Mouse (Mus musculus) left cerebral cortex, postnatal 25 days (tissue): ENCODE measurements around the gene Katna1. TPM values are rescaled to one million over a fixed set of nuclear protein-coding genes. Genes with fewer than 3 reads are reported as not detected.
"Not testable (repeated sequence)": the region's sequence is repeated elsewhere in the genome, so short reads cannot be mapped to it uniquely, and the experiment has no call there.

Experiments used
- DNase-seq, 2 experiments: peaks; one replicate each; pipeline ENCODE4 v3.0.0; 2022; ENCODE audit warnings: low spot score in 2 of 2, mixed read lengths in 1 of 2
- intact Hi-C: fragments of 180-260 bp; cut with DNase I; formaldehyde crosslinking; loops from one replicate; pipeline ENCODE4 v1.15.1; 2025
- total RNA-seq, 2 experiments: library from RNA; stranded (reverse); gene quantifications; 2 replicates each; pipeline ENCODE4 v1.2.3; 2021

Katna1 gene
- 10 to 100 TPM; 15.6 to 16.3 TPM for total RNA-seq

DNA sequence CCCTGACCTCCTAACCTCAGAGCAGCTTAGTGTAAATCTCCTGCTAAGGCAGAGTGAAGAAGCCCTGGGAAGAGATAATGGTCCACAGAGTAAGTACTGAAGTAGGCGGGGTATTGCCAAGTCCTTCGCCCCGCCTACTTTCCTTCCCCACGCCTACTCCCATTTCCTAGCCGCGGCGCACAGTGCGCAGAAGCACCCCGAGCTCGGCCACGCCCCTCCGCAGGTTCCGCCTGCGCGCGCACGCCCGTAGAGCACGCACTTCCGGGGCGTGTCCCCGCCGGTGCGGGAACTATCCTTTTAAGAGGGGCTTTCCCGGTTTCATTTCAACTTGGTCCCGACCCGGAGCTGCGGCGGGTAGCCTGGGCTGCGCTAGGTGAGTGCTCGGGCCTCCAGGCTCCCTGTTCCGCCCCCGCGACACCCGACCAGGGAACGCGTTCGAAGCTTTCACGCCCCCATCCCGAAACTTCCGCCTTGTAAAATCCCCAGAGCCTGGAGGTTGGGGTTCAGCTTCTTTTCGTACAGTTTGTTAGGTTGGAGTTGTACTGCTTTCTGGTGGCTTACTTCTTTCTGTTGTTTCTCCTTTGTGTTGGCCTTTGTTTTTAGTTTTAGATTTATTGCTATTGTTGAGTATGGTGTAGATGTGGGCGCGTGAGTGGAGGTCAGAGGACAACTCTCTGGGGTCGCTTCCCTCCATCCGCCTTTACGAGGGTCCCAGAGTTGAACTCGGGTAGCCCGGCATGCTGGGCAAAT, at the start of gene Katna1:
Gene Katna1, plus strand, starts transcription at position 250 of the 750 bp plus-strand sequence.
- intact Hi-C loops: no loop called here
- DNase-seq: peak; percentile 91 to 93

DNA sequence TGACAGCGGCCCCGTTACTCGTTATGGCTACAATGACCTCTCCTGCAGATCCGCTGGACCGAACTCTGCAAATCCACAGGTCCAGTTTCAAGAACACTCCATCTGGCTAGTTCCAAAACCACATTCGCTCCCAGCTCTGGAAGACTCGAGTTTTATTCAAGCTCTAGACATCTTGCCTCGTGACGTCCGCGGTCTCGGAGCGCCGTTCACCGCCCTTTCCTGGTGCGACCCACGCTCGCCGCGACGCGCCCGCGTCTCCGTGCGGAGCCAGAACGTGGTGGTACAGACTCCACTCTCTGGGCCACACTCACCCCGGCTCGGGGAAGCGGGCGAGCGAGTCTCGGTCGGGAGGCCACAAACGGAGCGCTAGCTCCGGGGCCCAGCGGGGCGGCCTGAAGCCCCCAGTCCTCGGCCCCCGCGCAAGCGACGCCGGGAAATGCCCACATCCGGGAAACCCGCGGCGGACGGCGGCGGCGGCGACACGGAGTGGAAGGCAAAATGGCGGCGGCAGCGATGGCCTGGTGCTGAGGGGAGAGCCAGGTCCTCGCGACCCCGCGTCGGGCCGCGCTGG, 45.0 kb upstream of the Katna1 start, which contains the start of the genes Pcmt1 and Lats1:
Gene Pcmt1, minus strand, starts transcription at position 406 of the 571 bp plus-strand sequence.
Gene Lats1, plus strand, starts transcription at position 484 of the 571 bp plus-strand sequence.
- intact Hi-C loops: loop anchor here (2.0 kb wide), 1 partner anchor 18 kb away; no protein-coding TSS in a partner anchor
- peak; percentile 87 to 90 for DNase-seq

DNA sequence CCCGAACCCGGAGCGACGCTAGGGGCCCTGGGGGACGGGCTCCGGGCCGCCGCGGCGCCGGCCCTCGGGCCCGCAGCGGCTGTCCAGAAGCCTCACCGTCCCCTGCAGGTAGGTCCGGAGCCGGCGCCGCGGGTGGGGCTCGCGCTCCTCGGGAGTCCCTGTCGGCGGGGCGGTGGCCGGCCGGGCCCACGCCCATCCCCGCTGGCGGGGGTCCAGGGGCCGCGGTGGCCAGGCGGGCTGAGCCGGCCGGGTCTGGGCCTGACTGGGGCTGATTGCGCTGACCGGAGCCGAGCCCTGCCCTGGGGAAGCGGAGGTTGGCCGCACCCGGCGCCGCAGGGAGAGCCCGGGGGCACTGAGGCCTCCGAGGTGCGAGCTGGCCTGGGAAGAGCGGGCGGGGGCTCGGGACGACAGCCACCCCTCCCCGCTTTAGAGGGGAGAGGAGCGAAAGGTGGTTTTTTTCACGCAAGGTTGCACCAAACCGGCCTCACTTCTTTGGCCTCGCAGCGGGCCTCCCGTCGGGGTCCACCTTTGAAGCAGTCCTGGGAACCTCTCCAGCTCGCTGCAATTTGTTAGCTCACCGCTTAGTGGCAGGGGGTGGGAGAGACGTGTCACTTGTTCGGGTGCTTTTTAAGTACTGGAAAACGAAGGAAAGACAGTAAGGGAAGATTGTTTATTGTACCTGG, 44.3 kb upstream of the Katna1 start:
- intact Hi-C loops: loop anchor here (2.0 kb wide), 1 partner anchor 19 kb away; no protein-coding TSS in a partner anchor
- DNase-seq: peak; percentile 49 to 50

DNA sequence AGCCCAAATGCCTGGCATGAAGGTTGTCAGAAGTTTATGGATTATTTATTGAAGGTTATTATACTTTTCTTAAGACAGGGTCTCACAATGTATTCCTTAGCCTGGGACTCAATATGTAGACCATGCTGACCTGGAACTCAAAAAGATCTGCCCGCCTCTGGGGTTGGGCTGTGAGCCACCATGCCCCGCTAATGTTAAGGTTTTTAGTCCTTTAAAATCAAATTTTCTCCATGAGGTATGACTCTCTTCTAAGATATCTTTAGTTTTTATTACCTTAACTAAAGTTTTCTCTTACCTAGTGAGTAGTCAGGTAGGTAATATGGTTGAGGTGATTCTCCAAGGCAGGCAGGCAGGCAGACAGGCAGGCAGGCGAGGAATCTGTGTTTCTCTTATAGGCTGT, 43.6 kb upstream of the Katna1 start:
- intact Hi-C loops: no loop called here
- no peak for DNase-seq

DNA sequence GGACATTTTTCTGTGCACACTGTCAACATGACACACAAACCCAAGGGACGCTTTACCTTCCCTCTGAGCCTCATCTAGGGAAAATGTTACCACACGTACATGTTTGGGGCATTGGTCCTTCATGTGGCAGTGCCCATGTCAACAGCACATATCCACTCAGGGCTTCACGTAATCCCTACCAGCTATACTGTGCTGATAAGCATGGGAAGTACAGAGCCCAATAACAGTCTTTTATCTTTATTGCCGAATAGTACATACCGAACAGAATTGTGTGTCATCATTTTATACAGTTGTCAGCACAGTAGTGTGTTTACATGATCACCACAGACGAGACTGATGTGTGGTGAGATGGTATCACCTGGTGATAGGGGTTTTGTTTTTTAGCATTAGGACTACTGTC, 38.9 kb upstream of the Katna1 start:
- intact Hi-C loops: no loop called here
- DNase-seq: no peak

DNA sequence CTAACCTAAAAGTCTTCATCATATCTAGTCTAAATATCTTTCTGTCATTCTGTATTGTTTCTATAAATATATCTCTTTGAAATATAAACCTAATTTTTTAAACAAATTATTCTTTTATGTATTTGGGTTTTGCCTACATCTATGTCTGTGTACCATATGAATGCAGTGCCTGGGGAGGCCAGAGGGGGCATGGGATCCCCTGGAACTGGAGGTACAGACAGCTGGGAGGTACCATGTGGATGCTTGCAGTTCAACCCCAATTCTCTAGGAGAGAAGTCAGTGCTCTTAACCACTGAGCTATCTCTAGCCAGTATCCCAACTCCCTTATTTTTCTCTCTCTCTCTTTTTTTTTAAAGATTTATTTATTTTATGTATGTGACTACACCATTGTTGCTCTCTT, 30.5 kb upstream of the Katna1 start:
- intact Hi-C loops: no loop called here
- DNase-seq: no peak

DNA sequence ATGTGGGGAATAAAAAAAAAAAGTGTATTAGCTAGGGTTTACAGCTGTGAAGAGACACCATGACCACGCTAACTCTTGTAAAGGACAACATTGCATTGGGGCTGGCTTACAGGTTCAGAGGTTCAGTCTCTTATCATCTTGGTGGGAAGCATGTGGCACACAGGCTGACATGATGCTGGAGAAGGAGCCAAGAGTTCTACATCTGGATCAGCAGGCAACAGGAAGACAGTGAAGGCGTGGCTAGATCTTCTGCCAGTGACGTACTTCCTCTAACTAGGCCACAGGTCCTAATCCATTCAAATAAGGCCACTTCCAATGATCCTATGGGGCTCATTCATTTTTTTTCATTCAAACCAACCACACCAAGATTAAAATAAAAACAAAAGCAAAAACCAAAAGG, 25.7 kb upstream of the Katna1 start:
- intact Hi-C loops: no loop called here
- no peak for DNase-seq

DNA sequence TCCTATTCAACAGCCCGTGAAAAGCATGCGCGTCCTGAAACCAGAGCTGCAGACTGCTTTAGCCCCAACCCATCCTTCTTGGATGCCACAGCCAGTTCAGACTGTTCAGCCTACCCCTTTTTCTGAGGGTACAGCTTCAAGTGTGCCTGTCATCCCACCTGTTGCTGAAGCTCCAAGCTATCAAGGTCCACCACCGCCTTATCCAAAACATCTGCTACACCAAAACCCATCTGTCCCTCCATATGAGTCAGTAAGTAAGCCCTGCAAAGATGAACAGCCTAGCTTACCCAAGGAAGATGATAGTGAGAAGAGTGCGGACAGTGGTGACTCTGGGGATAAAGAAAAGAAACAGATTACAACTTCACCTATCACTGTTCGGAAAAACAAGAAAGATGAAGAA, 23.2 kb upstream of the Katna1 start:
- DNase-seq: peak; percentile 17 to 34
- intact Hi-C loops: no loop called here

DNA sequence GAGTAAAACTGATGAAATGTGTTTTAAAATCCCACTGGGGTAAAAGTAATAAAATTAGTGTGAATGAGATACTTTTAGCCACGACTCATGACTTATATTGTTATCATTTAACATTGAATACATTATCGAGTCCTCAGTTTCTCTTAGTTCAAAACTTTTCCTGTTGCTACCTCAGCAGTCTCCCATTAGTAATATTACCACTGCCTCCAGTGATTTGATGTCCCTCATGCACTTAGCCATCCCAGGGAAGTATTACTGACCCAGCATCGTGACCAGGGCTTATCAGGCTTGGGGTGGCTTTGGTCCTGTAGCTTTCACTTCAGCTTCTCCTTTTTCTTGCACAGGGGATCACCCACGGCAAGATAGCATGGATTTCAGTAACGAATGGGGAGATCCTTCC, 15.7 kb upstream of the Katna1 start:
- intact Hi-C loops: no loop called here
- DNase-seq: no peak

DNA sequence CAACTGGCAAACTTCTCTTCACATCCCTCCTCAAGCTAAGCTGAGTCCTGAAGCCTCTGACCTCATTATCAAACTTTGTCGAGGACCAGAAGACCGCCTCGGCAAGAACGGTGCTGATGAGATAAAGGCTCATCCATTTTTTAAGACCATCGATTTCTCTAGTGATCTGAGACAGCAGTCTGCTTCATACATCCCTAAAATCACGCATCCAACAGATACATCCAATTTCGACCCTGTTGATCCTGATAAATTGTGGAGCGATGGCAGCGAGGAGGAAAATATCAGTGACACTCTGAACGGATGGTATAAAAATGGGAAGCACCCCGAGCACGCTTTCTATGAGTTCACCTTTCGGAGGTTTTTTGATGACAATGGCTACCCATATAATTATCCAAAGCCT, 13.3 kb upstream of the Katna1 start:
- DNase-seq: no peak
- intact Hi-C loops: no loop called here

DNA sequence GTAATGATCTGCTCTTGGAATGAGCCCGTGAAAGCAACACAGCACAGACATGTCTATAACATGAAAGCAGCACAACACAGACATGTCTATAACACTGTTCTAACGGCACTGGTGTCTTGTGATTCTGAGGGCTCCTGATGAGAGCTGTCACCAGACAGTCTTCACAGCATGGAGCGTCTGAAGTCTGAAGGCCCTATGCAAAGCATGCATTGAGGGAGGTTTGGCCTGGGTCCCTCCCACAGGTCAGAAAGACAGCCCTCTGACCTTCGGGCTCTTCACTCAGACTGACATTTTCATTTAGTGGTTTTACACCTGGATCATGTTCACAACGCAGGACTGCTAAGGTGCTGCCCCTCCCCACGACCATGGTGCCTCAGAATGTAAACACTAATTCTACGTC, 10.7 kb upstream of the Katna1 start:
- intact Hi-C loops: no loop called here
- DNase-seq: no peak

DNA sequence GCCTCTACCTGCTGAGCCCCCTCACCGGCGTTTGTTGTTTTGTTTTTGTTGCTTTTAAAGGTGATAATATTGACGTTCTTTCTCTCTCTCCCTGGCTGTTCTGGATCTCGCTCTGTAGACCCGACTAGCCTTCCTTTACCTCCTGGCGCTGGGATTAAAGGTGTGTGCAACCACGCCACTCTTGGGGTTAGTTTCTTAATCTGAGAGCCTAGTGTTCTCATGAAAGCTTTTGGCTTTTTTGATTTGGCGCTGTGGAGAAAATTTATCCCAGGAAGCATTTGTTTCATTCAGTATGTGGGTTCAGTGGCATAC, 657 bp downstream of the Katna1 start:
- DNase-seq: no peak

DNA sequence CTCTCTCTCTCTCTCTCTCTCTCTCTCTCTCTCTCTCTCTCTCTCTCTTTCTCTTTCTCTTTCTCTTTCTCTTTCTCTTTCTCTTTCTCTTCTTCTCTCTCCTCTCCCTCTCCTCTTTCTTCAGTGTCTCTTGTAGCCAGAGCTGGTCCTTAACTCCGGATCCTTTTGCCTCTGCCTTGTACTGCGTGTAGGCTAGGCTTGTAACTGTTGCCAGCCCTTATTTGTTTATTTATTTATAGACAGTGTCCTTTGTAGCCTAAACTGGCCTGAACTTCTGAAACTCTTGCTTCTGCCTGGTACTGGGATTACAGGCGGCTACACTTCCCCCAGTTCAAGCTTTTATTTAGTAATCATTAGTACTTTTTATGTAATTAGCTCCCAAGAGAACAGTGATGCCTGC, 1.2 kb downstream of the Katna1 start:
- intact Hi-C loops: no loop called here
- no peak for DNase-seq

More for the DNA sequence above, 657 bp downstream of the Katna1 start:
- intact Hi-C loops: no loop called here

DNA sequence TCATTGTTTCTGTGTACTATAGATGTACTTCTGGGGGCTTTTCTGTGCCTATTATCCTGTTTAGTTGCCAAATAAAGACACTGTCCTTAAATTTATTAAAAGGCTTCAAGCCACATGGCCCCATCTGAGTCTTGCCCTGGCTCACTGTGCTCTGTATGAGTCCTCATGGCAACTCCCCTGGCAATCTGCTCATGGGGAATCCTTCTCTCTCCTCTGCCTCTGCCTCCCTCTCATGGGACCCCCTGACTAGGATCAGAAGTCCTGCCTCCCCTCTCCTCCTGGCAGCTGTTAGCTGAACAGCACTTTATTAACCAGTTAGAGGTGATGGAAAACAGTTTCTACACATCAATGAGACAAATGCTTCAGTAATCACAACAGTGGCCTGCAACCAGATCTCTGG, 5.8 kb downstream of the Katna1 start:
- no peak for DNase-seq
- intact Hi-C loops: no loop called here

DNA sequence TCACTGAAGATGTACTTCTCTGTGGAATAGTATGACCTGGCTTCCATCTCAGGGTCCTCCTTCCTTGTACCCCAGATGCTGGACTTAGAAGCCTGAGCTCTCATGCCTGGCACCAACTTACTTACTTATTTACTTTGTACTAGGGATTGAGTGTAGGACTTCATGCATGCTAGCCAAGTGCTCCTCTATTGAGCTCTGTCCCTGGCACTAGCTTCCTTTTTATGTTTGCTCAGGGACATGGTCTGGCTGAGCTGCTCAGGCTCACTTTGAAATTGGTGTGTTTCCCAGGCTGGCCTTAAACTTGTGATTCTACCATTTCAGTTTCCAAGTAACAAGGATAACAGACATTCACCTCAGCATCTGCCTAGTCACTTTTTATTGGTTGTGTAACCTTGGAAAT, 11.3 kb downstream of the Katna1 start:
- no peak for DNase-seq
- intact Hi-C loops: no loop called here

DNA sequence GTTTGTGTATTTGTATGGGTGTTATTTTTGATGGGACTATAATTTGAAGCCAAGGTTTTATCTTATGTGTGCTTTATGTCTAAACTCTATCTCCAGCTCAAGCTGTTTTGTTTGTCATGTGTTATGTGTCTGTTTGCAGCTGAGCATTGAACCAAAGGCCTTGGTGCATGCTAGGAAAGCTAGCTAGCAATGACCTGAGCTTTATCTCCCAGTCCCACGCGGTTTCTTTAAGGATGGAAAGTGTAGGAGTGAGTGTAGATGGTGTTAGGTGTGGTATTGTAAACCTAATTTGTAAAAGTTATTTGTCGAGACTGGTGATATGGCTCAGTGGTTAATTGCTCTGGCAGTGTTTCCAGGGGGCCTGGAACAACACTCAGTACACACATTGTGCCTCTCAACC, 12.1 kb downstream of the Katna1 start:
- intact Hi-C loops: no loop called here
- DNase-seq: no peak

DNA sequence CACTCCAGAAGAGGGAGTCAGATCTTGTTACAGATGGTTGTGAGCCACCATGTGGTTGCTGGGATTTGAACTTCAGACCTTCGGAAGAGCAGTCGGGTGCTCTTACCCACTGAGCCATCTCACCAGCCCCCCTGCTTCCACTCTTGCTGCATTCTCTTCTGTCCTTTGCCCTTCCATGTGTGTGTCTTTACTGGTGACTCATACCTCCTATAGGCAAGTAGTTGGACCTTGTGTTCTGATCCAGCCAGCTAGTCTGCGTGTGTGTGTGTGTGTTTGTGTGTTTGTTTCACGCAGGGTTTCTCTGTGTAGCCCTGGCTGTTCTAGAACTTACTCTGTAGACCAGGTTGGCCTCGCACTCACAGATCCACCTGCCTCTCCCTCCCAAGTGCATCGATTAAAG, 19.7 kb downstream of the Katna1 start:
- intact Hi-C loops, DNase-seq: not testable (repeated sequence)

DNA sequence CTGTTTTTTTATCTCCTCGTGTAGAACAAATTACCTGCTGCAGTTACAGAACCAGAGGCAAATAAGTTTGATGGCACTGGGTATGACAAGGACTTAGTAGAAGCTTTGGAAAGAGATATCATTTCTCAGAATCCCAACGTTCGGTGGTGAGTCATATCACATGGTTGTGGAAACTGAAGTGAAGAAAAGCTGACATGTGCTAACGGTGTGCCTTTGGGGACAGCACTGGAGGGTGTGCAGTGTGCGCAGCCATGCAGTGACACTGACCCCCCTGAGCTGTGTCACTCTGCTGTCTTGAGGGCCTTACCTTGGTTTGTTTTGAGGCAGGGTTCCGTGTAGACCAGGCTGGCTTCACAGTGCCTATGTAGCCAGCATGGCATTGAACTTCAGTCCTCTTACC, 23.0 kb downstream of the Katna1 start:
- intact Hi-C loops: no loop called here
- no peak for DNase-seq

DNA sequence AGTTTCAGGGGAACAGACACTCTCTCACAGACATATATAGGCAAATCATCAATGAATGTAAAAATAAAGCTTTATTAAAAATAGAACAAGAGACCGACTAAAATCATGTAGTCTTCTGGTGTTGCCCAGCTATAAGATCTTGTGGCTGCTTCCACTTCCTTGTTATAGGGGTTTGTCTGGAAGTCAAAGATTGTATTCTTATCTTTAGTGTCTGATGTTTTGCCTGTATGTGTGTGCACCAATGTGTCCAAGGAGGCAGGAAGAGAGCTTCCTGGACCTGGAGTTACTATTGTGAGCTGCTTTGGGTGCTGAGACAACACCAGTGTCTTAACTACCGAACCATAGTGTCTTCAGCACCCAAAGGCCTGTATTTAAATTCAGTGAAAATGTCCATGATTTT, 31.7 kb downstream of the Katna1 start:
- DNase-seq: no peak
- intact Hi-C loops: no loop called here

DNA sequence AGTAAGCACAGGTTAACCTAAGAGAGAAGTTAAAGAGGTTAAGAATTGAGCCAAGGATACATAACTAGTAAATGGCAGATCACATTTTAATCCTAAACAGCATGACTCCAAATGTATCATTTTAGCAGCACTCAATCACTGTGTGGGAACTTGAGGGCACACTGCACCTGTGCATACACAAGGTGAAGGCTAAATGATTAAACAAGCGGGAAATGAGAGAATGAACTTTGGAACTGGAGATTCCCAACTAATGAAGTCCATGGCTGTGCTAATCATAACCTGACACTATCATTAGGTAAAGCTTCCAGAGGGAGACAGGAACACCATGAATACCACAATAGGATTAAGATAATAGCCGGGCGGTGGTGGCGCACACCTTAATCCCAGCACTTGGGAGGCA, 46.5 kb downstream of the Katna1 start:
- intact Hi-C loops: no loop called here

DNA sequence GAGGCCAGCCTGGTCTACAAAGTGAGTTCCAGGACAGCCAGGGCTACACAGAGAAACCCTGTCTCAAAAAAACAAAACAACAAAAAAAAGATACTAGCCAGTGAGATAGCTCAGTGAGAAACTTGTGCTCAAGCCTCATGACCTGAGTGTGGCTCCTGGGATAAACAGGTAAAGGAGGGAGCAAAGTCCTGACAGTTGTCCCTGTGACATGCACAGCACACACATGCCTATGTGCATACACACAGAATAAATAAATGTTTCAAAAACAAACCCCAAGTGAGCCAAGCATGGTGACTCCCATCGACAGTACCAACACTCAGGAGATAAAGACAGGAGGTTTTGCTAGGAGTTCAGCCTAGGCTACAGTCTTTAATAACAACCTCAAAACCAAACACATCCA, 47.0 kb downstream of the Katna1 start:
- no peak for DNase-seq
- intact Hi-C loops: no loop called here

More for the DNA sequence above, 46.5 kb downstream of the Katna1 start:
- DNase-seq: no peak
